Mouse (Mus musculus) liver, embryonic 16.5 days (tissue): ENCODE results near the gene Slc38a2. TPM values are rescaled to one million over a fixed set of nuclear protein-coding genes. Genes with fewer than 3 reads are reported as not detected.
A peak's percentile ranks its signal among the peaks of the same experiment; 100 is the strongest.

Source experiments
- ATAC-seq: fragments of 200-750 bp; cut with Nextera tagmentation; 2 replicates; pipeline ENCODE4 v1.8.0; 2017; ENCODE audit warnings: low read depth, mild to moderate bottlenecking, moderate number of reproducible peaks, moderate library complexity
- H3K27ac ChIP-seq: fragments of 300-500 bp; sonication (generic); 2 replicates; pipeline ENCODE4 v1.5.1; 2014; ENCODE audit warnings: mild to moderate bottlenecking, low read length
- H3K27me3 ChIP-seq: fragments of 300-500 bp; sonication (generic); 2 replicates; pipeline ENCODE4 v1.6.1; 2014; ENCODE audit warnings: low read depth, low read length, mixed read lengths; ENCODE audit not compliant: control insufficient read depth, insufficient read depth
- H3K36me3 ChIP-seq: fragments of 300-500 bp; sonication (generic); 2 replicates; pipeline ENCODE4 v1.6.1; 2014; ENCODE audit warnings: mild to moderate bottlenecking; ENCODE audit not compliant: control insufficient read depth, insufficient read depth
- H3K4me1 ChIP-seq: fragments of 300-500 bp; sonication (generic); 2 replicates; pipeline ENCODE4 v1.6.1; 2014; ENCODE audit warnings: low read depth, low read length, mixed read lengths; ENCODE audit not compliant: control insufficient read depth
- H3K4me2 ChIP-seq: fragments of 300-500 bp; sonication (generic); 2 replicates; pipeline ENCODE4 v1.6.1; 2014; ENCODE audit warnings: low read depth, low read length, mixed read lengths
- H3K4me3 ChIP-seq: fragments of 300-500 bp; sonication (generic); 2 replicates; pipeline ENCODE4 v1.5.1; 2014; ENCODE audit warnings: low read depth, mild to moderate bottlenecking, low read length
- H3K9ac ChIP-seq: fragments of 300-500 bp; sonication (generic); 2 replicates; pipeline ENCODE4 v1.6.1; 2014; ENCODE audit warnings: low read depth, low read length
- H3K9me3 ChIP-seq: fragments of 300-500 bp; sonication (generic); replicated peaks from 2 replicates; pipeline ENCODE4 v1.6.1; 2016; ENCODE audit warnings: low read length; ENCODE audit not compliant: control insufficient read depth
- WGBS: fragments of 180-500 bp; shearing (Covaris S2); extraction: QIAGEN DNeasy Blood & Tissue Kit; methylation state at CpG from one replicate; pipeline ENCODE4 v1.1.7; 2014; ENCODE audit not compliant: insufficient replicate concordance; 5-methylcytosine and 5-hydroxymethylcytosine counted together
- polyA plus RNA-seq: library from polyadenylated mRNA; unstranded; fragments of >200 nt; fragmentation: Nextera tagmentation; extraction: Ambion mirVana; gene quantifications from 2 replicates; pipeline ENCODE4 v1.2.1, GENCODE M21; 2015

Slc38a2 gene
- polyA plus RNA-seq, 1 experiment from 2014 or later, result 38.8 TPM

GRCm38 (mm10) chr15:96687366-96687765 lies 12.2 kb downstream of the Slc38a2 start:
- ATAC-seq, result no peak
- Histone ChIP-seq H3K4me1 (peaks cover 7% of the 10 kb centered on the region), H3K27ac (no peak overlapping the region), H3K9ac (no peak overlapping the region), H3K27me3 (no peaks in the 10 kb centered on the region), H3K4me3 (no peak overlapping the region), H3K9me3 (no peaks in the 10 kb centered on the region), H3K36me3 (peaks cover 44% of the 10 kb centered on the region), H3K4me2 (no peak overlapping the region)
- 61% methylated on average over 1 of the region's 1 CpGs for whole genome bisulfite sequencing

GRCm38 (mm10) chr15:96686201-96687159 lies 13.1 kb downstream of the Slc38a2 start:
- Histone ChIP-seq H3K27ac (no peak overlapping the region), H3K9ac (no peak overlapping the region), H3K4me2 (no peak overlapping the region), H3K36me3 (peaks cover 36% of the 10 kb centered on the region), H3K27me3 (no peaks in the 10 kb centered on the region), H3K4me3 (no peak overlapping the region), H3K9me3 (no peaks in the 10 kb centered on the region), H3K4me1 (peaks cover 7% of the 10 kb centered on the region)
- 77% methylated on average over 9 of the region's 9 CpGs for WGBS
- no peak for ATAC-seq

GRCm38 (mm10) chr15:96685273-96685672 lies 14.3 kb downstream of the Slc38a2 start:
- Histone ChIP-seq H3K27me3 (no peaks in the 10 kb centered on the region), H3K4me1 (peaks cover 7% of the 10 kb centered on the region), H3K27ac (no peak overlapping the region), H3K4me3 (no peak overlapping the region), H3K36me3 (peaks cover 23% of the 10 kb centered on the region), H3K9me3 (no peaks in the 10 kb centered on the region), H3K9ac (no peak overlapping the region), H3K4me2 (no peak overlapping the region)
- ATAC-seq, result no peak
- 48% methylated on average over 6 of the region's 6 CpGs for WGBS

- H3K27ac ChIP-seq, result no peak overlapping the region
- no peaks in the 10 kb centered on the region for H3K9me3 ChIP-seq
- no peaks in the 10 kb centered on the region for H3K27me3 ChIP-seq
- peak overlapping the region; percentile 53 for H3K4me2 ChIP-seq
- H3K4me1 ChIP-seq, result peaks cover 7% of the 10 kb centered on the region
- peak overlapping the region; percentile 16; the same call in 1 of the 2 replicates for H3K4me3 ChIP-seq
- WGBS, result 16% methylated on average over 11 of the region's 11 CpGs
- 0 out of 2 replicates have a peak, but pooled peaks have one; percentile 24 for ATAC-seq
- no peak overlapping the region for H3K9ac ChIP-seq
- H3K36me3 ChIP-seq, result peaks cover 16% of the 10 kb centered on the region
Observed at GRCm38 (mm10) chr15:96684132-96684830, 15.2 kb downstream of the Slc38a2 start.

- WGBS, result 43% methylated on average over 19 of the region's 19 CpGs
Observed at GRCm38 (mm10) chr15:96678871-96679773, 20.4 kb downstream of the Slc38a2 start.

GRCm38 (mm10) chr15:96676518-96676917 lies 23.0 kb downstream of the Slc38a2 start:
- Histone ChIP-seq H3K4me1 (no peaks in the 10 kb centered on the region; the same call in 1 of the 2 replicates), H3K27me3 (no peaks in the 10 kb centered on the region), H3K4me3 (no peak overlapping the region), H3K9me3 (no peaks in the 10 kb centered on the region), H3K9ac (no peak overlapping the region), H3K4me2 (no peak overlapping the region), H3K27ac (no peak overlapping the region), H3K36me3 (no peaks in the 10 kb centered on the region)
- ATAC-seq, result no peak
- WGBS, result 47% methylated on average over 10 of the region's 10 CpGs

More at GRCm38 (mm10) chr15:96678871-96679773, 20.4 kb downstream of the Slc38a2 start:
- Histone ChIP-seq H3K27ac (no peak overlapping the region), H3K4me3 (no peak overlapping the region), H3K9ac (no peak overlapping the region), H3K9me3 (no peaks in the 10 kb centered on the region), H3K4me1 (no peaks in the 10 kb centered on the region; the same call in none of the 2 replicates), H3K36me3 (no peaks in the 10 kb centered on the region), H3K27me3 (no peaks in the 10 kb centered on the region), H3K4me2 (no peak overlapping the region)
- no peak for ATAC-seq

GRCm38 (mm10) chr15:96675744-96676143 lies 23.8 kb downstream of the Slc38a2 start:
- no peaks in the 10 kb centered on the region; the same call in 1 of the 2 replicates for H3K4me1 ChIP-seq
- no peaks in the 10 kb centered on the region for H3K9me3 ChIP-seq
- H3K27ac ChIP-seq, result no peak overlapping the region
- 80% methylated on average over 15 of the region's 15 CpGs for WGBS
- no peak overlapping the region for H3K4me2 ChIP-seq
- H3K4me3 ChIP-seq, result no peak overlapping the region
- H3K36me3 ChIP-seq, result no peaks in the 10 kb centered on the region
- H3K27me3 ChIP-seq, result no peaks in the 10 kb centered on the region
- ATAC-seq, result no peak
- no peak overlapping the region for H3K9ac ChIP-seq

GRCm38 (mm10) chr15:96675055-96675454 lies 24.5 kb downstream of the Slc38a2 start:
- H3K9me3 ChIP-seq, result no peaks in the 10 kb centered on the region
- no peaks in the 10 kb centered on the region; the same call in 1 of the 2 replicates for H3K4me1 ChIP-seq
- H3K9ac ChIP-seq, result no peak overlapping the region
- H3K27me3 ChIP-seq, result no peaks in the 10 kb centered on the region
- no peak overlapping the region for H3K27ac ChIP-seq
- H3K4me3 ChIP-seq, result no peak overlapping the region
- H3K36me3 ChIP-seq, result no peaks in the 10 kb centered on the region
- no peak overlapping the region for H3K4me2 ChIP-seq
- ATAC-seq, result 0 out of 2 replicates have a peak, but pooled peaks have one; percentile 10
- WGBS, result 77% methylated on average over 11 of the region's 11 CpGs
